Mouse (Mus musculus) c-Kit-negative CD71-positive TER-119-positive erythroid progenitor cells, embryonic 14.5 days (primary cell): Measurements from ENCODE around the gene D030056L22Rik.
"Not testable (repeated sequence)": the region's sequence is repeated elsewhere in the genome, so short reads cannot be mapped to it uniquely, and the experiment has no call there.

Experiments
- DNase-seq: peaks from one replicate; pipeline ENCODE4 v3.0.0-alpha.2; 2013; ENCODE audit warnings: low read depth, low spot score

D030056L22Rik gene

GRCm38 (mm10) chr19:18712866-18713300 is at the start of gene D030056L22Rik:
TSS of gene D030056L22Rik (plus strand) at chr19:18713193.
- peak; percentile 98 for DNase-seq

GRCm38 (mm10) chr19:18663904-18664303 is 49.1 kb upstream of the D030056L22Rik start:
- DNase-seq = no peak

GRCm38 (mm10) chr19:18666966-18667365 is 46.0 kb upstream of the D030056L22Rik start:
- no peak for DNase-seq

GRCm38 (mm10) chr19:18669551-18669950 is 43.4 kb upstream of the D030056L22Rik start:
- no peak for DNase-seq

GRCm38 (mm10) chr19:18670608-18671007 is 42.4 kb upstream of the D030056L22Rik start, which contains the start of gene Carnmt1:
TSS of gene Carnmt1 (plus strand) at chr19:18670764.
- DNase-seq = peak; percentile 96

GRCm38 (mm10) chr19:18671056-18671741 is 41.8 kb upstream of the D030056L22Rik start:
- DNase-seq = peak; percentile 48

DNA sequence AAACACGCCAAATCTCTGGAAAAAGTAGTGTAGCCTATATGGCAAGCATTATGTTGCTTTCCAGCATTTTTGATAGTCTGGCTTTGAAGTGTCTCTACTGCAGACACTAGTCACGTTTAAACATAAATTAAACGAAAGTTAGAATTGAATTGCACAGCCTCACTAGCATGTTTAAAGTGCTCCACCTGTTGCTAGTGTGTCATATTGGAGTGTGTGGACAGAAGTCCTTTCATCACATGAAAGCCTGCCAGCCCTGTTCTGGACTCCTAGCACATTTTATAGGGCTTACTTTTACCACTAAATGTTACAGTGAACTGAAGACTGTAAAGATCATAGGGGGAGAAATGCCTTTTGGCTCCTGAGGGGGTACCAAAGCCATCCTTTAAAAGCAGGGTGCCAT is 40.5 kb upstream of the D030056L22Rik start:
- no peak for DNase-seq

- DNase-seq = no peak
These were observed 39.9 kb upstream of the D030056L22Rik start for GRCm38 (mm10) chr19:18673116-18673515.

DNA sequence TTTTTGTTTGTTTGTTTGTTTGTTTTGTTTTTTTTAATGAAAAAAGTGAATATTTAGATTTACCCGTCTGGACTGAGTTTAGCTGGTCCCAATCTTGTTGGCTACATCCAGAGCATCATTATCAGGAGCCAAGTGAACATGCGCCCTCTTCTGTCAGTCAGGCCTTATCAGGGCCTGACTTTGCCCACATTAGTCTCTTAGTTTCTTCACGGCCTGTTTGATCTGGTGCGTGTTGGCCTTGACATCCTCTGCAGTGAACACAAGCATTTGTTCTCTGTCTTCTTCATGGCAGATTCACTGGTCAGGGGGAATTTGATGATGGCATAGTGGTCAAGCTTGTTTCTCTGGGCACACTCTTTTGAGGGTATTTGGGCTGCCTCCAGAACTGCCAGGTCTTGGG is 30.9 kb upstream of the D030056L22Rik start:
- DNase-seq = peak; percentile 40

DNA sequence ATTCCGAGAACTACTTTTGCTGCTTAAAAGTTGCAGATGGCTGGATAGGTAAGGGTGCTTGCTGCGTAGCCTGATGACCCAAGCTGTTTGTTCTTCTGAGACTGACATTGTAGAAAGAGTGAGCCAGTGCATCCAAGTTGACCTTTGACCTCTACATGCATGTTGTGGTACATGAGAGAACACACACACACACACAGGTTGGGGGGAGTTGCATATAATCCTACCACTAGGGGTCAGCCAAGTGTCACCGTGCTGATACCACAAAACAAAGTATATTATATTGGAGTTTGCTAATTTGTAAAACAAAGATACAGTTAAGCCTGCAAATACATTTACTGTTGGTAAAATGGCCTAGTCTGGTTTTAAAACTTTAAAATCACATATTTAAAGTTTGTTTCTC is 25.4 kb upstream of the D030056L22Rik start:
- no peak for DNase-seq

GRCm38 (mm10) chr19:18692176-18692575 is 20.8 kb upstream of the D030056L22Rik start:
- DNase-seq = no peak

DNA sequence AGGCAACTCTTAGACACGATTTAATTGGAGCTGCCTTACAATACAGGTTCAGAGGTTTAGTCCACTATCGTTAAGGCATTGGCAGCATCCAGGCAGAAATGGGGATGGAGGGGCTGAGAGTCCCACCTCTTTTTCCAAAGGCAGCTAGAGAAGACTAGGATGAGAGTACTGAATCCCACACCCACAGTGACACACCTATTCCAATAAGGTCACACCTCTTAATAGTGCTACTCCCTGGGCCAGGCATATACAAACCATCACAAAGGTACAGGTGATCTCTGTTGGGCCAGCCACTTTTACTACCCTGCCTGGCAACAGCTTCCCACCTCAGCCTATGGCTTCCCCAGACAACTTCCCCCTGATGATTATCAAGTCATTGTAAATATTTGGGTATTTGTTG is 20.2 kb upstream of the D030056L22Rik start:
- DNase-seq = no peak

- no peak for DNase-seq
These were observed 17.9 kb upstream of the D030056L22Rik start for GRCm38 (mm10) chr19:18695116-18695515.

DNA sequence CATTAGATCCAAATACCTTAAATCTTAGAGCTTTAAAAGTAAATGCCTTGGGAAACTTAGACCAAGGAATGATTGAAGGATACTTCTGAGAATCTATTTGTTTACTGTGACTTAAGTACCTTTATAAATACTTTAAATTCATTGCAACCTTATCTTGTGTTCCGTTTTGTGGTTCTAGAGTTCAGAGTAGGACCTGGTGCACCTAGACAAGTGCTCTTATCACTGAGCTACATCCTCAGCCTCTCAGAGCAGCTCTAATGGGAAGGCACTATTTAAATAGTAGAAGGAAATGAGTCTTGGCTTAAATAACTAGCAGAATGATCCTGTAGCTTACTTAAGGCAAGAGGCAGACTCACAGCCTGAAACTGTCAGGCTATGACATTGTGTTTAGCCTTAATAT is 17.4 kb upstream of the D030056L22Rik start:
- no peak for DNase-seq

DNA sequence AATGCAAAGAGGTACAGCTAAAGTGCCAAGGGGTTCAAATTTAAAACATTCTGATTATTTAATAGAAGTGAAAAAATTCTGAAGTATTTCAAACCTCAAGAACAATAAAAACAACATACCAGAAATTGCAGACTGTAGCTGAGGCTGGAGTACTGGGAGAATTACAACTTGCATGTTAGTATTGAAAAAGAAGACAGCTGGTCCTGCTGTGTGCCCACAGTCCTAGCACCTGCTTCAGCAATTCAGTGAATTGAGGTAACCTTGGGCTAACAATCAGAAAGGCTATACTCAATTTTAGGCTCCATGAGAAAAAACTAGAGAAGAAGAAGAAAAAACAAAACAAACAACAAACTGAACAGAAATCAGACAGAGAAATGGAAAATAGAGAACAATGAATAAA is 4.9 kb upstream of the D030056L22Rik start:
- DNase-seq = no peak

GRCm38 (mm10) chr19:18710903-18711302 is 2.1 kb upstream of the D030056L22Rik start:
- DNase-seq = no peak

DNA sequence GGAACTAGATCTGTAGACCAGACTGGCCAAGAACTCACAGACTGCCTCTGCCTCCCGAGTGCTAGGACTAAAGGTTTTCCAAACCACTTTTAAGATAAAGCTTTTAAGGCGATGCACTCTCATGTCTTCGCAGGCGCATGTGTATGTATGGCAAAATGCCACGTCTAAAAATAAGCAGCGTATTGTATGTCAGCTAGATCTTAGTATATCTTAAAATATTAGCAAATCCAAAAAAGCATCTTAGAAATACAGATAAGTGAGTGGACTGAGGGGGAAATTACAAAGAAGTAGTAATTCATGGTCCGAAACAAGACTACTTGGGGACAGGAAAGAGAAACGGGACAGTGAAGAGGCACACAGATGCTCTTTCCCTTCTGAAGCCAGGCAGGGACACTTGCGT is 1.4 kb upstream of the D030056L22Rik start:
- no peak for DNase-seq

DNA sequence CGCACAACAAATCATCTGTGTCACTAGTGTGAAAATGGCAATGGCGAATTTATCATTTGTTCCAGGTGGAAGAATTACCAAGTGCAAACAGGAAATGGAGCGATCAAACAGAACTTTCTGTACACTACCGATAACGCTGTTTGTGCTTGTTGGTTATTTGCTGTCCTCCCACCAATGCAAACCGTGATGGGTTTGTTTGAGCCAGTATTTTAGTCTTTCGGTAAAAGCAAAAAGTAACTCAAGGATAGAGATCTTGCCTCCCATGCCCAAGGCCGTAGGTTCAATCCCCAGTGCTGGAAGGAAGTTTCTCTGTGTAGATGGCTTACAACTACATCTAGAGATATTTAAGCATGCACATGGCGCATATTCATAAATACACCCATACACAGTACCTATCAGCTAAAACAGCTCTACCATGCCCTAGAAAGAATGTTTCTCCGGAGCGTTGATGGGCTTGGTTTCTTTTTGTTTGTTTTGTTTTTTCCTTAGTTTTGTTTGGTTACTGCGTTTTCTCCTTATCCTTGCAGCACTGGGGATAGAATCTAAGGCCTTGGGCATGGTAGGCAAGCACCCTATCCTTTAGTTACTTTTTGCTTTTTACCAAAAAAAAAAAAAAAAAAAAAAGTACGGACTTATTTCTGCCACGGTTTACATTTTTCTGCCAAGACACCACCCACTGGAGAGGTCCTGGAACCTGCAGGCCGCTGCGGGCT is 684 bp upstream of the D030056L22Rik start:
- DNase-seq = no peak

DNA sequence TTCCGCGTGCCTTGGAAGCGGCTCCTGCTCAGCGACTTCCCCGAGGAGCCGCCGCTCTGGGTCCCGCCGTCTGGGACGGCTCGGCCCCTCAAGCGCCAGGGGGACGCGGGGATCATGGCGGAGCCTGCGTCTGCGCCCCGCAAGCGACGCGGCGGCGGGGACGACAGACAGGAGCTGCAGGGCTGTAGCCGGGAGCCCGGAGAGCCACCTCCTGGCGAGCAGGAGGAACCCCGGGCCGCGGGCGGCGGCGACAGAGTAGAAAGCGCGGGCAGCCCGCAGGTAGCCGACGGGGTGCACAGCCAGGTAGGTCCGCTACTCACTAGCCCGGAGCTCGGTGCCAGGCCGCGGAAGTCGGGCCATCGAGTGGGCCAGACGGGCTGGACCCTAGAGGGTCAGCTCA is 364 bp downstream of the D030056L22Rik start:
- DNase-seq = not testable (repeated sequence)

GRCm38 (mm10) chr19:18716374-18716773 is 3.4 kb downstream of the D030056L22Rik start:
- DNase-seq = no peak

- no peak for DNase-seq
These were observed 7.3 kb downstream of the D030056L22Rik start for GRCm38 (mm10) chr19:18720337-18720736.

GRCm38 (mm10) chr19:18725186-18725585 is 12.2 kb downstream of the D030056L22Rik start:
- no peak for DNase-seq

DNA sequence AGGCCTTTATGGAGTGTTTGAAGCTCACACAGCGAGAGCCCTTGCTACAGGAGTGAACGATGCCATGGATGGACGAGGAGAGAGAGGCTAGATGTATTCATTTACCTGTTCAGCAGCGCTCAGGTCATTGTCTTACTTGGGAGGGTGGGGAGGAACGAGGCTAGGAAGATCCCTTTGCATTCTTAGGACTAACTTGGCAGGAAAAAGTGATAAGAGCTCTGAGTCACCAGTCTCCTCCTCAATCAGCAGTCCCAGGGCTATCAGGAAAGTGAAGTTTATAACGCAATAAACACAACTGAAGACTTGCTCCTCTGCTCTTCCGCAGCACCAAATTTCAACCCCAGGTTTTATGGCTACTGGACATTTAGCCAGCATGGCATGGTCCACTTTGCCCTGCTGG is 17.3 kb downstream of the D030056L22Rik start:
- no peak for DNase-seq
